Mouse (Mus musculus) kidney, adult 9 months (tissue): Measurements from ENCODE around the gene Ica1.

ENCODE experiments used
- DNase-seq: peaks from one replicate; pipeline ENCODE4 v3.0.0; 2022

The Ica1 gene

DNA sequence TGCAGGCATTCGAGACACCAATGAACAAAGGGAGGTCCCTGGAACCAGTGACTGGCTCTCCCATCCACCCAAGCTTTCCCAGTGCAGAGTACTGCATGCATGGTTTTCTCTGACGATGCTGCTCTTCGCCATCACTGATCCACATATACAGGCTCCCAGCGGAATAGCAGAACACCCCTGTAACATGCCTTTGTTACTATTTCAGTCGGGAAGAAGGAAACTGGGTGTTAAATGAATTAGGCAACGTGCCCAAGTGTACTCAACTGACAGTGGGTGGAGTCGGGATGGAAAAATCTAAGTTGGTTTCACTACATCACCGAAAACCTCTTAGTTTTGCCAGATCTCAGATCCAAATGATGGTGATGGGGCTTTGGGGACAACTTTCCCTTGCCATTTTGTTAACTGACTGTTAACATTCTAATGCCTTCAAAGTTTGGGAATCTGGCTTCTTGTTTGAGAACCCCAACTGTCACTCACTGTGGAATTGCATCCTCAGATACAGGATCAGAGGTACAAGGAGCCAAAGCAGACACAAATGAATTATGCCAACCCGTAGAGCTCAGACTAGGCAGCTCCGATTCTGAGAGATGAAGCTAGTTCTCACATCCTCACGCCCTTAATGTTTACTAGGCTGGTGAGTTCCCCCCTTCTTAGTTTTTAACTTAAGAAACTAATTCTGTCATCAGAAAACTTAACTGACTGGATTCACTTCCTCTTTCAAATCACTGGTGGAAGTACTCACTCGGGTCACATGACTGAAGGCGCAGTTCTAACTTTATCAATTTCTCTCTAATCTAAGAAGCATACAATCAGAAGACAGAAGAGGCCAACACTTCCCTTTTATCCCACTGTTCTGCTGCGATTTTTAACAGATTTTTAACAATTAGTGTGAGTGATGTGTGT is 91.4 kb downstream of the Ica1 start:
- DNase-seq, result peak; percentile 22

DNA sequence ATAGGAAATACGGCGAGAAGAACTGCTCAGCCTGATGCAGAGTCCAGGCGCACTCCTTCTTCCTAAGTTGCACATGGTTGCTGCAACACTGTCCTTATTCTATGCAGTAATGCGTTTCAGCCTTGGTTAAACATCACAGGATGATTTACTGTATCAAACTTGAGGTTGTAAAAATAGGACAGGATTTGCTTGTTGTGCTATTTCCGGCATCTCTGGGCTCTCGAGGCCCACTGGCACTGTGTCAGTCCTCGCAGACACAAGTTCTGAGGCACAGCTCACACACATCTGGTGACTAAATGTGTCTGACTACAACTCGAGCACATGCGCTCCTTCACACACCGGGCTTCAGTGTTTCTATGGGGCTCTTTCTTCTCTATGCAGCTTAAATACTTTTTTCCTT is 94.9 kb downstream of the Ica1 start:
- no peak for DNase-seq

DNA sequence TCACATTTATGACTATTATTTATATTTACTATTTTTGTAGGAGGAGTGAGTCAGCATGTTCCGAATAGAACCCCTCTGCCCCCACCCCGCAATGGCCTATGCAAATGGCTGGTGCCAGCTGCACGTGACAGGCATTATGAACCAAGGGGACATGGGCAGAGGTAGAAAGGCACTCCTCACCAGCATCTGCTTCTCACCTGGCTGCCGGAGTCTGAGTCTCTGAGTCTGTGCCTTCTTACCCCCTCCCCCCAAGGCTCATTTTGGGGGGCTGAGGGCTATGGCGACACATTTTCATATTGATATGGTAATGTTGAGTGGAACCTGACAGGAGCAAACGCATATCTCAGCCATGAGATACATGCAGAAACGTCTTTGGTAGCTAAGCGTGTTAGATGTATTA is 97.4 kb downstream of the Ica1 start:
- no peak for DNase-seq

DNA sequence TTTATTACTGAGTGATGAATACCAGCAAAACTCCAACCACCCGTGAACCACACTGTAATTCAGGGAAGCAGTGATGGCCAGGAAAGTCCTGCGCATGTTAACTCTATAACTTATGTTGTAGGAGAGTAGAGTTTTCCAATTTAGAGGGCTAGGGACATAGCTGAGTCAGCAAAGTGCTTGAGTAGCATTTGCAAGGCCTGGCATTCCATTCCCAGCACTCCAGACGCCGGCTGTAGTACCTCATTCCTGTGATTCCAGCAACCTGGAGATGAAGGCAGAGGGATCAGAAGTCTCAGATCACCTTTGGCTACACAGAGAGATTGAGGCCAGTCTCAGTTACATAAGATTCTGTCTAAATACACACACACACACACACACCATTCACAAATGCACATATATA is 105.3 kb downstream of the Ica1 start:
- DNase-seq, result no peak

DNA sequence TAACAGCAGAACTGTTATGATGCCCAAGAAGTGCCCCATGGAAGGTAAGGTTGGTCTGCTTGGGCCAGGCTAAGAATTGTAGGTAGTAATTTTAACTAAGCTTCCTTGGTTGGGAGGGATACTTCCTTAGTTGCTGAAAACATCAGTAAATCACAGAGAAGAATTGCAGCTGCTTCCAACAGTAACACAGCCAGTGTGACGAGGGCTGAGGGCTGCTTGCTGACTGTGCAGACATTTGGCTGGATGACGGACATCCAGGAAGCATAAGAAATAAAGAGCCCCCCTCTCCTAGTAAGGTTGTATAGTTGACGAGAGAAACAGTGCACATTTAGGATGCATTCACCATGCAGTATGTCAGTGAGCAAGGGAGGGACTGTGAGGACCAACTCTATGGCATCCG is 108.9 kb downstream of the Ica1 start:
- DNase-seq, result no peak

DNA sequence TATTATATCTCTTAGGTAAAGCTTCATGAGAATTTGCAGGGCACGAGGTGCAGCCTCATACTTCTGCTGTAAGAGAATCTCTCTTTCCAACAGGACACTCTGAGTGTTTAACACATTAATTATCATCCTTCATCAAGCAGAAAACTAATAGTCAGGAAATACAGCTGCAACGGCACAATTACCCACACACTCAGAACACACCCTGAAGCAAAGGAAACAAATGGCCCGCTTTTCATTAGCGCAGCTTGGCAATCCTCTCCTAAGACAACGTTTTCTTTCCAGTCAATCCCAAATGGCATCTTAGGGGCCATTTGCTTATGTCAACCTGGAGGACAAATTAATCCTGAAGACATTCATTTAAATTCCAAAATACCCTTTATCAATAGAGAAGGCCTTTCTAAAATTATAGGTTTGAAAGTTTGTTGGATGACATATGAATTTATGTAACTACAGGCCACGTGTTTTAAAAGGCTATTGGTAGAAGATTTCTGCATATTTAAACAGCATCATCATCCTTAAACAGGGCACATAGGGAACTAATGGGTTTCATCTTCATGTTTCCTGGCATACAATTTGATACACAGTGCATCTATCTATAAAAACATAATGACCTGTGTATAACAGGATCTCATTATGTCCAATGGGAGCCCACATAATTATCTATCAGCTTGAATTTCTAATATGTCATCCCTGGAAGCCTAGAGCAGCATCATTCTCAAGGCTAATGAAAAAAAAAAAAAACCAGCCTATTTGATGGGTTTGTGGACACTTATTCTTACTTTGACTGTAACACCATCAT is 110.1 kb downstream of the Ica1 start:
- DNase-seq, result no peak

DNA sequence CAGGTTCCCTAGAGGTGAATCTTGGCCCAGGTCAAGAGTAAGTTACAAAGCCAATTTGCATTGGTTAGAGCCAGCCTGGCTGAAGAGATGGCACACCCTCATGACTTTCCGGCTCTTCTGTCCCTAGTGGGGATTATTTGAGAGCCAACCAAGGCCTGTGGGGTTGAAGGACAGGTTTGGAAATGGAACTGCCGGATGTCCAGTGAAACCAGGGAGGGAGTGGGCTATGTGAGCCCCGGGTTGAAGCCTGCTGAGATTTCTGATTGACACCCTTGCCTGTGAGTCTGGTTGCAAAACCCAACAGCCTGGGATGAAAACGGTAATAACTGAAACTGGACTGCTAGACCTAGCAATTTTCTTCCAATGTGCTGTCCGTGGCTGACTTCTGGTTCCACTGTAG is 112.5 kb downstream of the Ica1 start:
- no peak for DNase-seq

DNA sequence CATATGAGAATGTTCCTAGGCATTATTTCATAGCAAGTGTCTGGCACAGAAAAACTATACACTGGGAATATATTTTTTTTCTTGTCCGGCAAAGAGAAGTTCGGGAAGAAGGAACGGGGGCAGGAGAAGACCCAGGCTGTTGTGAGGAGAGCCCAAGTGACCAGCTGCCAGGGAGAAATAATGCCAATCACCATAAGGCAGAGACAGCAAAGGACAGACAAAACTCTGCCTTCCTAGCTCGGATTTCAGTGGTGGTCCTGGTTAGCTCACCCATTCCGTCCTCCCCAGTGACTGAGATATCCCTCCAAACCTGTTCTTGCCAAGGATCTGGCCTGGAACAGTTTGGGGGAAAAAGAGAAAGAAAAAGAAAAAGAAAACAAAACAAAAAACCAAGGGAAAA is 113.3 kb downstream of the Ica1 start:
- DNase-seq, result no peak

DNA sequence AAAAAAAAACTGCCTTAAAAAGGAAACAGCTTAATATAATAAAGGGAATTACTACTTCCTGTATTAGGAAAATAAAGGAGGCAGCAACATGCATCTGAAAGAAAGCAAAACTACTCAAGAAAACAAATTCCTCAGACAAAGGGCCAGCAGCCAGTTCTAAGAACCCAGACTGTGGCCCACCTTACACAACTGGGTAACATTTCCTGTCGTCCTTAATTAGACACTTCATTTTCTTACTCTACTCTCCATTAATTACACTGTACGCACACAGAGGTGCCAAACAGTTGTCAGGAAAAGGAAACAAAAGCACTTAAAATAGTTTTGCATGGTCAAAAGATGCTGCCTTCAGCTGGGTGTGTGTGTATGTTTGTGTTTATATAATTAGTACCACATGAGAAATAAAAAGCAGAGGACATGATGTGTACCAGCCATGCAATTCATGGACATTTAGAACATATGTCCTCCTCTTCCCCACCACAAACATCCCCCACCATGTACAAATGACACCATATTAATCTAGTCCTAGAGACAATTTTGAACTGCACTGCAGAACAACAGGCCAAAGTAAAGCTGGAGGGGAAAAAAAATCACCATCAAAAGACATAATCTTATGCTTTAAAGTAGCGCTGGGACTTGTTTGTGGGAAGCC is 115.1 kb downstream of the Ica1 start:
- no peak for DNase-seq

DNA sequence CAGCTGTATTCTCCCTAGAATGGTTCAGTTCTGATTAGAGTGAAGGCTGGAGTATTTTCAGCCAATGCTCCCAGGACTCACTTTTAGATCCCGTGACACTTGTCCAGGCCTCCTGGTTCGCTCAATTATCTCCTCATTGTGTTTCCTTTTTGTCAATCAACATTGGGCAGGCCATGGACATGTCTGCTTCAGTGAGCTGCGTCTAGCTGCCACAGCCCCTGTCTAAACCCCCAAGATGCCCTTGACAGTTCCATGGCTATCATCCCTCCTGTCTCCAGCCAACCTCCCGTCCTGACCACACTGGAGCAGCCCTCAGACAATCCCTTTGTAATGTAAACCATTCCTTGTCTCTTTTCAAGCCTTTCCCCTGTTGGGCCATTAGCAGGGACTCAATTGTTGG is 116.9 kb downstream of the Ica1 start:
- DNase-seq, result no peak

DNA sequence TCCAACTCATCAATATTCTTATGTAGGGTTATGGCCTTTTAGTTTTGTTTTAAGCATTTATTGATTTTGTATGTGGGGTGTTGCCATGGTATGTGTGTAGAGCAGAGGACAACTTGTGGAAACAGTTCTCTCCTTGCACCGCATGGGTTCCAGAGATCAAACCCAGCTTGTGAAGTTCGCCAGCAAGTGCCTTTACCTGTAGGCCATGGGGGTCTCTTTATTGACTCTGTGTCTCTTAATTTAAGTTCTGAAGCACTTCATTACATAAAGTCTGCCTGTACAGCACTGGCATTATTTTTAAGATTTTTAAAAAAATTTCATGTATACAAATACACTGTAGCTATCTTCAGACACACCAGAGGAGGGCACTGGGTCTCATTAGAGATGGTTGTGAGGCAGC is 118.2 kb downstream of the Ica1 start:
- DNase-seq, result no peak

DNA sequence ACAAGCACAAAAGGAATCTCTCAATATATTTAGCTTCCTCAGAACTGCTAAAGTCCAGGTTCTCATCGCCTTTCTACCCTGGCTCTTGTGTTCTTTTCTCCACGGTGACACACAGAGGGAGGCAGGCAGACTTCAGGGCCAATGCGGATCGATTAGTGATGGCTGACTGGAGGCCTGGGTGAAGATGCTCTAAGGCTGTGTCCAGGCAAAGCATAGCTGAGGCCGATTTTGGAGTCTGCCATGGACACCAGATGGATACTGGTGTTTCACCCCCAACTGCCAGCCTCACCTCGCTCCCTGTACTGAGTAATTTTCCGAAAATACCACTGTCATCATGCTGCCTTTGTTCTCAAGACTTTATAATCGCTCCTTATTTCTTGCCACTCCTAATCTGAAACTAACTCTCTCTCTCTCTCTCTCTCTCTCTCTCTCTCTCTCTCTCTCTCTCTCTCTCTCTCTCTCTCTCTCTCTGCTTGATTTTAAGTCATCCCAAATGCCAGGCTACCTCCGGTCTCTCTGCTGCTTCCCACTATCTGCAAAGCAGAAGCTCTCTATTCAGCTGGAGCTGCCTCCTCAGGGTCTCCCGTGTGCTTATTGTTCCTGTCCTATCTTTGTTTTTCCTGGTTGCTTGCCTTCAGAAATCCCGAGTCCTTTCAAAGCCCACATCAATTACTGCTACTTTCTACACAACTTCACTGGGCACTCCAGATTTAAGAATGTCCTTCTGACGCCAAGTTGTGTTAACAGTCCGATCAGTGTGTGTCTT is 118.9 kb downstream of the Ica1 start:
- no peak for DNase-seq

DNA sequence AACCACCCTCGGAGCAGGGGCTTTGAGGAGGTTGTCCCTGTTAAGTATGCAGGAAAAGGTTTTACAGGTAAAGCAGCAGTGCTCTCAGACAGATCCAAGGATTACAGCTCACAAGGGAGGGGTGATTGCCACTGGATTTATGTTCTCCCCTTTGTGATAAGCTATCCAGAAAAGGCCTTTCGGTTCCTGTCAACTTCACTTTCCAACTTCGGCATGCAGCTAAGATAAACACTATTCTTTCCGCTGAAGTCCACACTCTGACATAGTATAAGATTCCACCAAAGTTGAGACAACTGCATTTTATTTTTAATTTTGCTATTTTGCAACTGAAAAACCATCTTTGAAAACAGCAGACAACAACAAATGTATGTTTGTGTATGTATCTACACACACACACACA is 119.9 kb downstream of the Ica1 start:
- no peak for DNase-seq

DNA sequence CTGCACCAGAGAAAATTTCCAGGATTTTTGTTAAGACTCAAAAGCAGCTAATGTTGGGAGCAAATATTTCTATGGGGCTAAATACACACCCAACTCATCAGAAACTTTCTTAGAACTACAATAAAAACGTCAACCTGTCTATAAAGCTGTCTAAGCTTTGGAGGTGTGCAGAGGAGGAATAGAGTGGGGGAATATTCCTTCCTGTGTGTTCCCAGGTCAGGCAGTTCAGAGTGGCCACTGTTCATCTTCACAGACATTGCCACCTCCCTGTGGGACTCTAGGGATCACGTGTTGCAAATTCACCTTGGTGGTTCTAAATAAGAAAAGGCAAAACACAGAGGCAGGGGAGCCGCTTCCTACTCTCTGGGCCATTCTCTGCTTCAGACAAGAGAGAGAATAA is 120.8 kb downstream of the Ica1 start:
- no peak for DNase-seq

DNA sequence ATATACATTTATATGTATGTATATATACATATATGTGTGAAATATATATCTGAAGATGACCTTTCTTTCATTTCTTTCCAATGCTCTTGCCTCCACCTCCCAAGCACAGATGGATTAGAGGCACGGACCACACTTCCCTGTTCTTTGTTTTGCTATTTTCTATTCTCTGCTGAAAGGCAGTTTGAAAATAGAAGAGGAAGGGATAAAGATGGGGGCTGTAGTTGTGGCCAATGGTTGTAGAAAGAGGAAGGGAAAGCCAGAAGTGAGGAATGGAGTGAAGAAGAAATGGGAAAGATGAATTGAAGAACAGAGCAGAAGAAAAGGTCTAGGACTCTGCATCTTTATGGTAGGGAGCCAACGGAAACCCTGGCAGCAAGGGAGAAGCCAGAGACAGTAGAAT is 122.8 kb downstream of the Ica1 start:
- DNase-seq, result no peak

DNA sequence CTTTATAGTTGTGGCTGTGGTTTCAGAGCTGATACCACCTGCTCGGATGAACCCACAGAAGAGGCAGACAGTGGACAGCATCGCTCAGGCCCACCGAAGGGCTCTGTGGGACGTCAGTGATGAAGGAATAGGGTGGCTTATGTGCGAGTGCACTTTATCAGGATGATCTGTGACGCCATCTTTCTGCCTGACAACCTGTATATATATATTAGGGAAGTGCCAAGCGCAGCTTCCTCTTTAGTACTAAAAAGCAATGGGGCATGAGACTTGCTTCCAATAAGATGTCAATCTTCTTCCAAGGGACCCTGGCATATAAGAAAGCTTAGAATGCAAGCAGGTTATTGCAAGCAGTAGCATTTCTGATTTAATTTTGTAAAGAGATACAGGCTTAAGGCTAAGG is 127.9 kb downstream of the Ica1 start:
- DNase-seq, result no peak

DNA sequence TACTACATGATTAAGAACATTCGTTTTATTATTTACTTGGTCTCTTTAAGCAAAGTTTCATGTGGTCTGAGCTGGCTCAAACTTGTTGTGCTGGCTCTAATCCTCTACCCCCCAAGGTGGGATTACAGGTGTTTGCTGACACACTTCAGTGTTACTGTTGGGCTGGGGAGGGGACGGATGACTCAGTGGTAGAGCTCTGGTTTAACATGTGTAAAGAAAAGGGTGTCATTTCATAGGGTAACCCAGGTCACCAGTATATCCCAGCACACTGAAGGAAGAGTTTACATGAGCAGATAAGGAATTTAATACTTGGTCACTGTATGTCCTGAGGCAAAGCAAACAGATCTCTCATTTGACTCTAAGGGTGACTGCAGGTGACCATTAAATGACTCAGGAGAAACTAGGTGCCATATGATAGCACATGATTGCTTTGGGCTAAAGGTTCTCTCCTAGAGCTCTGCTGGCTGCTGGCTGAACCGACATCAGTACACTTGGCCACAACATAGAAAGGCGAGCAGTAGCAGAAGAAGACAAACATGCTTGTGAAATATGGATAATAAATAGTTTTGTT is 128.9 kb downstream of the Ica1 start:
- DNase-seq, result no peak

DNA sequence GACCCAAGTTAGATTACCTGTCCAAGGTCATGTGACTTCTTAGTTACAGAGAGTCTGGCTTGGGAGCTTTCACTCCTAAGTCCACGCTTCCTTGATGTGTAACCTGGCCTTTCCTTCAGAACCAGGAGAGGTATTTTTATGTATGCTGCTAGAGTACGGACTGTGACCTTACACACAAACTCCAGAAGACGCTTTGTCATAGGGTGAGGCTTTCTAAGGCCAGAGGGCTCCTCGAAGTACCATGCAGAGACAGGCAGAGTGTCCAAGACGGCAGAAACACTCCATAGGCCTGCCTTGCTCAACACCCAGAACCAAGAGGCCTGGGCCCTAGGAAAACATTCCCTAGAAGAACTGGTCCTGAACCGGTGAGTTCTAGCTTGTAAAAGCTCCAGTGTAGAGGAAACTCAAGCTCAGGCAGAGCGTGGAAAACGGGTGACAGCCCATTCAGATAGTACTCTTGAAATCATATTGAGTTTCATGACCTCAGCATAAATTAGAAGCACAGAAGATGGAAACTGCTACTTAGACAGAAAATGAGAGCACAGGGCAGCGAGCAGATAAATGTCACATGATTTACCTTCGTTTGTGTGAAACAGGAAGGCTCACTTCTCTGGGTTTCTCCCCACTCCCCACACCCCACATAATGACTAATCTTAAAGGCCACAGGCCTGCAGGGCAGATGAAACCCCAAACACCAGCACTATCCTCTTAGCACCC is 129.9 kb downstream of the Ica1 start:
- peak; percentile 22 for DNase-seq

DNA sequence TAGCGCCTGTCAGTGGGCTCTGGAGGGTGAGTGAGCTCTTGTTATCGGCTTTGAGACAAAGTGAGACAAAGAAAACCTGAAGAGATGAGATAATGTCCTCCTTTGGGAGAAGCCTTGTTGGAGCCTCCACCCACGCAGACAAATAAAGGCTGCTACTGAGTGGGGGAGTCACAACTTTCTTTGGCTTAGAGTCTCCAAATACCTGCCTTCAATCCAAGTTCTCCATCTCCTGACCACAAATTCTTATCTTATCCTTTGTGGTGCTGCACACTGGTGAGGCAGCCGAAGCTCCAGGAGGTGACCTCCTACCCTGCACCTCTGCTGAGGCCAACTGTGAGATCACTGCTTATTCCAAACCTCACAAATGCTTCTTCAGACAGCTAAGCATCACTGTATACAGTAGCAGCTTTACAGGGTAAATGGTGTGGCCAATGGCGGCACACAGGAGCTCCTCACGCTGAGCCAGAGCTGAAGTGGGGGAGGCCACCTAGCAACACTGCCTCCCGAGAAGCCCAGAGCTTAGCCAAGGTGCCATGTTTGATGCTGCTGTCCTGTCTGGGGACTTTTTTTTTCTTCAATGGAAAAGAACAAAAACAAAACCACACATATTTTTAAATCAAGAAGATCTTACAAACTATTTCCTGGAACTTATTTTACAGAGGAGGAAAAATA is 130.6 kb downstream of the Ica1 start:
- no peak for DNase-seq

DNA sequence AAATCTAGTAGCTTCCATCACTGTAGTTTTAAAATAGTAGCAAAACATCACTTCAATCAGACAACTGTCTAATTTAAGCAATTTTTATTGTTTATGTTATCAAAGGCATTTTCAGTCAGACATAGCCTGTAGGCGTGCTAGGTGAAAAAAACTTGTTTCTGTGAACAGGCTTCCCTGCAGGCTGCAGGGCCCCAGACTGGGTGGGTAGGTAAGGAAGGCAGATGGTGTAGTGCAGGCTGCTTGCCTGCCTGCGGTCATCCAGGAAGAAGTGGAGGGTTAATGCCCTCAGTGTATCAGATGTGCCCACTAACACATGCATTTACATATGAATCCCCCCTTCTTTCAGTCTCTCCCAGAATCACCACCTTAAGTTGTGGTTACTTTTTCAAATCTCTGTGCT is 132.6 kb downstream of the Ica1 start:
- no peak for DNase-seq

DNA sequence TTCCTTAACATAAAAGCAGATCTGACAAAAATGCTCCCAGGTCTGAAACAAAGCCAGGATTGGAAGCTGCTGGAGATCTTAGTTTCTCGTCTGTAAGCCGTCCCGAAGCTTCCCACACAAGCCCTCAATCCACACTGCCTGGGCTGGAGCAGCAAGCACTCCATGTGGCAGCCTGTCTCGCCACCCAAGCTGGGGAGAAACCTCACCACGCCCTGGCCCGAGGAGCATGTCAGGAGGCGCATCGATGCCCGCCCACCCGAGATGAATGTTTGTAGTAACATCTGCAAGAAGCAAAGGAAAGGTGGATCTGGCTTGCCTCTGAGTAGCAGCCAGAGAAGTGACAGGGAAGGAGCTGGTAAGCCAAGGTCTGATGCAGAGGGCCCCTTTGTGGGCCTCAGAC is 133.6 kb downstream of the Ica1 start:
- DNase-seq, result no peak
